Mouse (Mus musculus): ENCODE measurements around the gene H3f3b.

Gene H3f3b

DNA sequence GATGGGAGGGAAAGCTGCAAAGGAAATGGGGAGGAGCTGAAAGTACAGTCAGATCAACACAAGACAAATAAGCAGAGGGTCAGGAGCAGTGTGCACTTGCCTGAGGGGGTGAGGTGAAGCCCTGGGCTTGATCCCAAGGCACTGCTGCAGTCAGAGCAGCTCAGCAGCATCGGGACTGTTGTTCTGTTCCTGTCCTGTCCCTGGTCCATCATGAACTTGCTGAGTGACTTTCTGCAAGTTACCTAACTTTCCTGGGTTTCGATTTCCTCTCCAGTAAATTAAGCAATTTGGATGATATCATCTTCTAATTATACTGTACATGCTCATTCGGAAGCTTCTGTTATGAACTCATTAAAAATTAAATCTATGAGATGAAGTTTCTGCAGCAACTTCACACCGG lies at the start of gene H3f3b:
Gene H3f3b, minus strand, starts transcription at position 207 of the 400 bp plus-strand sequence.
- no peak for DNase-seq

DNA sequence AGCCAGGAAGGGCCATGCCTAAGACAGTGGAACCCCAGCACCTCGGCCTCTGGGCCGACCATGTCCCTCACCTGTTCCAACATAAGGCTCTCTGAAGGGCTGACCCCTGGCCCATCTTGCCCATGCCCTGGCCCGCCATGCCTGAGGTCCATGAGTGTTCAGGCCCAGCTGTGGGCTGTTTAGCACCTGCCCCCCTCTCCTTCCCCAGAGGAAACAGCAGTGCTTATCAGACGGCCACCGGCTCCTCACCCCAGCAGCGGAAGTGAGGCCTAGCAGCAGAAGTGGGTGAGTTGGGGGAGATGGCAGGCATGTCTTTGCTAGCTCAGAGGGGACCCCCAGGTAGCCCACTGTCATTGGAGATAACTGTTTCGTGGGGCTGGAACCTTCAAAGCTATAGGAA lies 49.1 kb upstream of the H3f3b start:
- DNase-seq, result no peak

- DNase-seq, result no peak
These were observed 48.4 kb upstream of the H3f3b start for GRCm38 (mm10) chr11:116076266-116076540.

DNA sequence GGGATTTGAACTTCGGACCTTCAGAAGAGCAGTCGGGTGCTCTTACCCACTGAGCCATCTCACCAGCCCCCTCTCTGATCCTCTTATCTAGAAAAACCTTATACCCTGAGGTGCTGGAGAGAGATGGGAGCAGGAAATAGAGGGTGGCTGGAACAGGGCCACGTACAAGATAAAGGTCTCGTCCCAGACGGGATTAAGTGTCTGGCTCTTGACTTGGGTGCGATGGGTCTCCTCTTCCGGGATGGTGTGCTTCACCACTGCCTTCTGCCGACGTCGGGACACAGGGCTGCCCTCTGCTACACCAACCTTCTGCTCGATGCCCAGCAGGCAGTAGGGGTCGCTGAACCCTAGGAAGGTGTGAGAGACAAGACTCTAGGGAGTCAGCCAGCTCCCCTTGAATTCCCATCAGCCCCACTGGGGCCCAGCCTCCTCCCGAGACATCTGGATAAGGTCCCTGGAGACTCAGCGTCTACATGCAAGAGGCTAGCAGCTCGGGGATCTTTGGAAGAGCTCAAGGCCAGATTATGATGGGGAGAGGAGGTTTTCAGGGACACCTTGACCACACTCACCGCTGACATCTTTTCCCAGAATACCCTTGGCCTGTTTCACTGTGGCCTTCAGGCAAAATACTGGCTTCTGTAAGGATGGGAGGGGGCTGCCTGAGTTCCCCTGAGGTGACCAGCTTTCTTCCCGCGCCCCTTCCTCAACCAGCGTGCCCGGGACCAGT lies 47.9 kb upstream of the H3f3b start:
- DNase-seq, result no peak

- no peak for DNase-seq
These were observed 46.8 kb upstream of the H3f3b start for GRCm38 (mm10) chr11:116074436-116074991.

- DNase-seq, result no peak
These were observed 44.8 kb upstream of the H3f3b start for GRCm38 (mm10) chr11:116072608-116073007.

DNA sequence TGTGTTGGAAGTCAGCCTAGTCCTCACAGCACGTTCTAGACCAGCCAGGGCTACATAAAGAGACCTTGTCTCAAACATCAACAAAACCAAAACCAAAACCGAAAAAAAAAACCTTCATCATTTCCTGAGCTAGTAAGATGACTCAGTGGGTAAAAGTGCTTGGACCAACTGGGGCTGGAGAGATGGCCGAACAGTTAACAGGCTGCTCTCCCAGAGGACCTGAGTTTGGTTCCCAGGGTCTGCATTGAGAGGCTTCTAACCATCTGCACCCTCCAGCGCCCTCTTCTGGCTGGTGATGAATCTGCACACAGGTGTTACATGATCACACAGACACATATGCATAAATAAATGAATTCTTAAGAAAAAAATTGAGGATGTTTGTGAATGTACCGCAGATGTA lies 43.7 kb upstream of the H3f3b start:
- DNase-seq, result no peak

DNA sequence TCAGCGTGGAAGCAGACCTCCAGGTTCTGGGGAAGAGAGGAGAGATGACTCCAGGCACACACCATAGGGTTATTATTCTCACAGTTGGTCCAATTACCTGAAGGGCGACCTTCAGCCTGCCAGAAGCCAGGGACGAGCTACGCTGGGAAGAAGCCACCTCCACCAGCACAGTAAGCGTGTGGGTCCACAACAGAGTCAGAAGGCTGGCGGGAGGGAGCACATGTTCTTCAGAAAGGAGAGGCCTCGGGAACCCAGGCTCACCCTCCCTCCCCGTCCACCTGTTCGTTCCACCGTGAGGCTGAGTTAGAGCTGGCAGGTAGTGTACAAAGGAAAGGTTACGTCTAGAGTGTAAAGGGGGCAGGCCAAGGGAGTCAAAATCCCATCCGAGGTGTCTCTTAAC lies 37.6 kb upstream of the H3f3b start:
- no peak for DNase-seq

- DNase-seq, result no peak
These were observed 36.6 kb upstream of the H3f3b start for GRCm38 (mm10) chr11:116064187-116064867.

DNA sequence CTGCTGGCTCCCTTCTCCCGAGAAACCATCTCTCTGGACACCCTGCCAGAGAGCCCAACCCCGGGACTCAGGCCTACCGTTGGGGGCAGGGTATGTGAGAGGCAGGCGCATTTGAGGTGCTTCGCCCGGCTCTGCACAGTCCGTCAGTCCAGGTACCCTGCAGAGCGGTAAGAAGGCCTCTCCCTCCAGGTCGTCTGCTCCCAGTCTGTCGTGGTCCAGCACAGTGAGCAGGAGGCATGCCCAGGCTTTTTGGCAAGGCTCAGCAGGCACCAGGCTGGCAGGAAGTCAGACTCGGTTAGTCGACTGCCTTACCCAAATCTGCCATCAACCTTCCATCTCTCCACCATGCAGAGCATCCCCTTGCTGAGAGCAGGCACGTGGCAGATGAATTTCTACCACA lies 35.8 kb upstream of the H3f3b start:
- no peak for DNase-seq

- no peak for DNase-seq
These were observed 34.8 kb upstream of the H3f3b start for GRCm38 (mm10) chr11:116062521-116062920.

DNA sequence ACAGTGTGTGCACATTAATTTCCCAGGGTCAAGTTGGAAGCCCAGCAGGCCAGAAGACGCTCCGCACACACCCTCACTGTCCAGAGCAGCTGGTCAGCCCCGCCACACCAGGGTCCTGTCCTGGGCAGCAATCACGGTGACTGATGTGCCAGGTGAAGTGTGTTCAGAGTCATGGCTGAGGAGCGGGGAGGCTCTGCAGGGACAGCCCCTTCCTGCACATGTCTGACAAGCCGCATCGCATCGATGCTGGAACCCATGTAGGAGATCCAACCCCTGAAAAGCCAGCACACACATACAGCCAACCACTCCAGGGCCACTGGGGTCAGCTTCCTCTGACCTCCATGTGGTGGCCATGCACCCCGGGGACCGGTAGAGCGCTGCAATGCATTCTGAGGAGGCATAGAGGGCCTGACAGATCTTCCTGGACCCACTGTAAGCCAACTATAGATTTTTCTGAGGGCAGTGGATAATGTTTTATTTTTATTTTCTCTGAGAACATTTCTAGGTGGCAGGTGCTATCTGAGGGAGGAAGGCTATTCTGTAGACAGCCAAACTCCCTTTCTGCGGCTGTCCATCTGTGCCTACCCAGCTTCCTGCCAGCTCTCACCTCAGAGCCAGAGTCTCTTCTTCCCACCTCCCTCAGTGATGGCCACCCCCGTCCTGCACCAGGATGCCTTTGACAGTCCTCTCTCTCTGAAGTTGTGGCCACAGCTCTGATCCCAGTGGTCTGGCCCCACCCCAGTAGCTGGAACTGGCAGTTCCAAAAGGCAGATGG lies 34.1 kb upstream of the H3f3b start:
- no peak for DNase-seq

GRCm38 (mm10) chr11:116060596-116060995 lies 32.8 kb upstream of the H3f3b start:
- DNase-seq, result no peak

DNA sequence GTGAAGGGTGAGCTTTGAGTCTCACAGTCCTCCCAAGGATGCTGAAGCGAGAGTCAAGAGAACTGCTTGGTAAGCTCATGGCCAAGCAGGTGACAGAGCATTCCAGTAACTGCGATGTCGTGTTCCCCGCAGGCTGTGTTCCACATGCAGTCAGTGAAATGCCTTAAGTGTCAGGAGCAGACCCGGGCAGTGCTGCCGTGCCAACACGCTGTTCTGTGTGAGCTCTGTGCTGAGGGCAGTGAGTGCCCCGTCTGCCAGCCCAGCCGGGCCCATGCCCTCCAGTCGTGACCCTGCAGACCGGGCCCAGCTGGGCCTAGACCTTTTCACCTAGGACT lies 31.9 kb upstream of the H3f3b start:
- no peak for DNase-seq

DNA sequence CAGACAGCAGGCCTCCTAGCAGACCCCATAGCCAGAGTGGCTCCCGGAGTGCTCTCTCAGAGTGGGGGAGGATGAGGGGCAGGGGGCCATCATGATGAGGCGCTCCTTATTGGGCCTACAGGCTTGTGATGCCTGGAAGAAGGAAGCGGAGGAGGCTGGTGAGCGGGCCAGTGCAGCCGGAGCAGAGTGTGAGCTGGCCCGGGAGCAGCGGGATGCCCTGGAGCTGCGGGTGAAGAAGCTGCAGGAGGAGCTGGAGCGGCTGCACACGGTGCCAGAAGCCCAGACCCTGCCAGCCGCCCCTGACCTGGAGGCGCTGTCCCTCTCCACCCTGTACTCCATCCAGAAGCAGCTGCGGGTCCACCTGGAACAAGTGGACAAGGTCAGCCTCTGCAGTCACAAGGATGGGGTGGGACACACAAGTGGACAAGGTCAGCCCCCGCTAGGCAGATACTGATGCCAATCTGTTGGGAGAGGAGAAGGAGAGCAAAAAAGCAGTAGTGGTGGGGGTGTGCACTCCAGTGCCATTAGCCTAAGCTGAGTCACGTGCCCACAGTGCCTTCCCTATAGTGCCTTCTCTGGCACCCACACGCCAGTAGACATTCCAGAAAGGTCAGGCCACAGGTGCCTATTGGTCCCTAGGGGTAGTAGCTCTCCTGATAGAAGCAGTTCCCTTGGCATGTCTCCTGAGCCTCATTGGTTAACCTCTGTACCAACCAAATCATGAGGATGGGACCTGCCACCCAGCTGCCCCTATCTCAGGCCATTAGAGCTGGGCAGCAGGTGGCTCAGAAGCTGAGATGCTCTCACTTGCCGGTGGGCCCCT lies 31.3 kb upstream of the H3f3b start:
- DNase-seq, result no peak

- no peak for DNase-seq
These were observed 30.4 kb upstream of the H3f3b start for GRCm38 (mm10) chr11:116058022-116058614.

DNA sequence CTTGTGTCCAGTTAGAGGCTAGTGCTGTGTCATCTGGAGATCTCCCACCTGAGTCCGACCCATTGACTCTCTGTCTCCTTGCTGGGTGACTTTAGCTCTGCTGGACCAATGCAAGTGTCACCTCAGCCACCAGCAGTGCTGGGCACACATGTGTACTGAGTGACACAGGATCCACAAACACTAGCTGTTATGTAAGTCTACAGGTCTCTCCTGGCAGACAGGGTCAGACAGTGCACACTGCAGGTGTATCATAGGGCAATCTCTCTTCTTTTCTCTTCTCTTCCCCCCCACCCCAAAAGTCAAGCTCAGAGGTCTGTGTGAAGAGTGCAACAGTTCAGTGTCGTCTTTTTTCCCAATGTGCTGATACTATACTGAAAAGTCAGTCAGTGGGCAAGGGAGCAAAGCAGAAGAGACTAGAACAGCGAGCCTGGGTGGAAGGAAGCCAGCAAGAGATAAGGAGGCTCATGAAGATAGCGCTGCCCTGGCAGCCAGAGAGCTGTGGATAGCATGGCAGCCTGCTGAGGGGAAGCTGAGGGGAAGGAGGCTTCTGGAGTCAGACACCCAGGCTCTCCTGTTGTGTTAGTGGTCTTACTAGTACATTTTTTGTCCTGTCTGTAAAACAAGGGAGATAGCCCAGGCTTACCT lies 29.6 kb upstream of the H3f3b start:
- DNase-seq, result no peak

GRCm38 (mm10) chr11:116055873-116056272 lies 28.1 kb upstream of the H3f3b start:
- no peak for DNase-seq

- DNase-seq, result no peak
These were observed 25.9 kb upstream of the H3f3b start for GRCm38 (mm10) chr11:116053510-116054229.

- no peak for DNase-seq
These were observed 22.4 kb upstream of the H3f3b start for GRCm38 (mm10) chr11:116050196-116050595.

DNA sequence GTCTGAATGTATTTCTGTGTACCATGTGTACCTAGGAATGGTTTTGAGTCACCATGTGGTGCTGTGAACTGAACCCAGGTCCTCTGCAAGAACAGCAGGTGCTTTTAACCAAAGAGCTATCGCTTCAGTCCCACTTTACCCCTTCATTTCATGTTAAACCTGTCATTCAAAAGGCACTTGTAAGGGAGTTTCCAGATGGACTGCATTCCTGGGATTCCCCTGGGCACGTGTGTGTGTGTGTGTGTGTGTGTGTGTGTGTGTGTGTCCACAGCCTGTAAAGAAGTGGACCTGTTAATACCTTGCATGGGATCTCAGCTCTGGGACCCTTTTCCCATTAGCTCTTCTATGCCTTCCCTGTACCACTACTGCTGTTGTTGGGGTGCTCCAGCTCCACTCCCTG lies 21.8 kb upstream of the H3f3b start:
- DNase-seq, result no peak

All from kidney, adult 8-10 months (tissue).